Comparison of ENCODE assay signal across 24 mouse cellular contexts in the genomic region with DNA sequence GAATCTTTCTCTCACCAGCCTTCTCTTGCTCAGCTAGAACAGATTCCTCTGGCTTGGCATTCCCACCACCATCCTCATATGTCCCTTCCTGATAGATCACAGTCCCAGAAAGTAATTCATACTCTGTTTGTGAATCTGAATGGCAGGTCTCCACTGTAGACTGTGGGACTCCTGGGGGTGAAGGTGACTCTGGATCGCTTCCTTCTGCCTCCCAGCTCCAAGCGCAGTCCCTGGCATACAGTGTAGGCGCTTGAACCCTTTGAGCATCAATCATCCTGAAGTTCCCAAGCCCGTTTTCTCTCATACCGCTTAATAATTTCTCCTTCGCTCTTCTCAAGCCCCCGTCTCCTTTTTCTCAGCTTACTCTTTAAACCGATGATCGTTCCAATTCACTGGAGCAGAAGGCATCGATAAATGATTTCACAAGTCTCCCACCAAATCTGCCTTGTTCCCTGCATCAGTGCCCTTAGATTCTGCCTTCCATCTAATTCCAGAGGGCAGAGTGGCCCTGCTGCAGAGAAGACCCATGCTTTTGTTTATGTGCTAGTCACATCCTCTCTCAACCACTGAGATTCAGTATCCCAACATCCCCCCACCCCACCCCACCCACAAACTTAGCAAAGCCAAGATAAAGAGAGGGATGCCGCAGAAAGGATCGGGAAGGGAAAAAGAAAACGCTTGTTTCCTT.
A peak's percentile ranks its signal among the peaks of the same experiment; 100 is the strongest.
DNase-seq lines count a peak whose midpoint lies in the region; ATAC-seq and TF ChIP-seq lines count a peak whose summit lies in the region.
"Had no signal": no experiment of that assay in that cellular context is flagged by ENCODE, and none has a peak within 500 bp of the region (broad histone marks: within the 10 kb centered on the region; RNA-seq: fewer than 3 reads in every experiment).

No protein-coding gene starts in this region.

- H3K27ac ChIP-seq in heart, embryonic 10.5 days = peak overlapping the region; percentile 22; the same call in 1 of the 2 replicates
- no peak overlapping the region for H3K27ac ChIP-seq in heart, embryonic 11.5 days (ENCODE audit: low read depth, low read length)
- peak overlapping the region; percentile 7; the same call in 1 of the 2 replicates for H3K27ac ChIP-seq in layer of hippocampus, adult 2 months
- H3K27ac ChIP-seq in hindbrain, embryonic 12.5 days = no peak overlapping the region
- no peak overlapping the region; the same call in 1 of the 2 replicates for H3K27ac ChIP-seq in hindbrain, embryonic 16.5 days (ENCODE audit: low read depth, low read length)
- H3K27ac ChIP-seq: gastrocnemius, adult 2 months; left cerebral cortex, adult 2 months; midbrain, embryonic 15.5 days; neural tube, embryonic 13.5 days had no signal

- no peak for DNase-seq in heart, embryonic 10.5 days (ENCODE audit: low spot score)
- no peak for DNase-seq in layer of hippocampus, adult 2 months (ENCODE audit: low spot score in 2 of 2)
- no peak for DNase-seq in layer of hippocampus, adult 9-10 months (ENCODE audit: low spot score)
- DNase-seq in thymus, postnatal 25 days = no peak
- no peak for DNase-seq in T-cell, adult 2 months (ENCODE audit: low spot score)
- DNase-seq: adrenal gland, adult 8-10 months; cerebellum, adult 18-20 months; cerebellum, postnatal 14 days; gastrocnemius, adult 2 months; heart, postnatal 10 days; kidney, postnatal 4 days; left cerebral cortex, postnatal 4 days; lung, postnatal 36 days; thymus, adult 18-20 months; thymus, postnatal 4 days had no signal

- no peaks in the 10 kb centered on the region for H3K27me3 ChIP-seq in heart, embryonic 10.5 days (ENCODE audit: insufficient read depth, poor library complexity, severe bottlenecking)
- no peaks in the 10 kb centered on the region for H3K27me3 ChIP-seq in heart, embryonic 11.5 days (ENCODE audit: control insufficient read depth, insufficient read depth, low read length)
- H3K27me3 ChIP-seq in hindbrain, embryonic 12.5 days = no peaks in the 10 kb centered on the region
- H3K27me3 ChIP-seq in hindbrain, embryonic 16.5 days (replicated peaks; ENCODE audit: control insufficient read depth, insufficient read depth, low read length) = no peaks in the 10 kb centered on the region
- H3K27me3 ChIP-seq: limb, embryonic 15.5 days; midbrain, embryonic 15.5 days; neural tube, embryonic 13.5 days had no signal

- H3K4me2 ChIP-seq in heart, embryonic 11.5 days = no peak overlapping the region
- H3K4me2 ChIP-seq in hindbrain, embryonic 12.5 days (replicated peaks) = no peak overlapping the region
- peak overlapping the region; percentile 11 for H3K4me2 ChIP-seq in hindbrain, embryonic 16.5 days (ENCODE audit: low read length)
- H3K4me2 ChIP-seq: limb, embryonic 15.5 days; midbrain, embryonic 15.5 days; neural tube, embryonic 13.5 days had no signal

- H3K4me3 ChIP-seq in heart, embryonic 10.5 days = no peak overlapping the region
- no peak overlapping the region for H3K4me3 ChIP-seq in heart, embryonic 11.5 days (ENCODE audit: low read depth, low read length)
- H3K4me3 ChIP-seq in layer of hippocampus, adult 2 months = no peak overlapping the region
- H3K4me3 ChIP-seq in hindbrain, embryonic 12.5 days = no peak overlapping the region
- H3K4me3 ChIP-seq in hindbrain, embryonic 16.5 days (ENCODE audit: low read length) = no peak overlapping the region
- H3K4me3 ChIP-seq: gastrocnemius, adult 2 months; left cerebral cortex, adult 2 months; limb, embryonic 15.5 days; megakaryocyte, embryonic 14.5 days; midbrain, embryonic 15.5 days; neural tube, embryonic 13.5 days had no signal

- H3K36me3 ChIP-seq in heart, embryonic 10.5 days = no peaks in the 10 kb centered on the region
- no peaks in the 10 kb centered on the region for H3K36me3 ChIP-seq in heart, embryonic 11.5 days (ENCODE audit: control insufficient read depth, insufficient read depth, low read length)
- no peaks in the 10 kb centered on the region for H3K36me3 ChIP-seq in hindbrain, embryonic 12.5 days
- no peaks in the 10 kb centered on the region for H3K36me3 ChIP-seq in hindbrain, embryonic 16.5 days (ENCODE audit: control insufficient read depth, insufficient read depth, low read length)
- H3K36me3 ChIP-seq: limb, embryonic 15.5 days; midbrain, embryonic 15.5 days; neural tube, embryonic 13.5 days had no signal

- no peak for TF ChIP-seq CTCF in layer of hippocampus, adult 2 months (conservative IDR thresholded peaks at IDR 0.05)

- H3K9ac ChIP-seq in heart, embryonic 11.5 days (ENCODE audit: low read depth, low read length) = no peak overlapping the region
- H3K9ac ChIP-seq in hindbrain, embryonic 12.5 days = no peak overlapping the region
- no peak overlapping the region for H3K9ac ChIP-seq in hindbrain, embryonic 16.5 days (ENCODE audit: low read depth, low read length)
- H3K9ac ChIP-seq: limb, embryonic 15.5 days; midbrain, embryonic 15.5 days; neural tube, embryonic 13.5 days had no signal

- ATAC-seq in heart, embryonic 11.5 days (replicated peaks; ENCODE audit: insufficient number of reproducible peaks, low FRiP score, low TSS enrichment) = no peak
- ATAC-seq in hindbrain, embryonic 12.5 days (ENCODE audit: low FRiP score) = 0 out of 2 replicates have a peak, but pooled peaks have one; percentile 40
- no peak for ATAC-seq in hindbrain, embryonic 16.5 days
- ATAC-seq: intestine, postnatal 0 days; midbrain, embryonic 15.5 days had no signal

- H3K4me1 ChIP-seq in heart, embryonic 10.5 days = peaks cover 8% of the 10 kb centered on the region; the same call in 1 of the 2 replicates
- 0 out of 2 replicates have a peak, but pooled peaks cover 2% of the 10 kb centered on the region for H3K4me1 ChIP-seq in heart, embryonic 11.5 days (ENCODE audit: control insufficient read depth, insufficient read depth, low read length)
- H3K4me1 ChIP-seq in hindbrain, embryonic 12.5 days = peaks cover 16% of the 10 kb centered on the region; the same call in 1 of the 2 replicates
- peaks cover 6% of the 10 kb centered on the region; the same call in 1 of the 2 replicates for H3K4me1 ChIP-seq in hindbrain, embryonic 16.5 days (ENCODE audit: control insufficient read depth, insufficient read depth, low read depth, low read length)
- H3K4me1 ChIP-seq: megakaryocyte, embryonic 14.5 days had no signal

- H3K9me3 ChIP-seq in heart, embryonic 10.5 days = no peaks in the 10 kb centered on the region; the same call in 1 of the 2 replicates
- H3K9me3 ChIP-seq in heart, embryonic 11.5 days (replicated peaks; ENCODE audit: control insufficient read depth, low read length) = peaks cover 2% of the 10 kb centered on the region
- no peaks in the 10 kb centered on the region for H3K9me3 ChIP-seq in hindbrain, embryonic 12.5 days (replicated peaks)
- H3K9me3 ChIP-seq in hindbrain, embryonic 16.5 days (ENCODE audit: control insufficient read depth, low read length) = no peaks in the 10 kb centered on the region
- H3K9me3 ChIP-seq: limb, embryonic 15.5 days; midbrain, embryonic 15.5 days; neural tube, embryonic 13.5 days had no signal

- WGBS in heart, embryonic 10.5 days = 80% methylated on average over 13 of the region's 13 CpGs
- WGBS in heart, embryonic 11.5 days (ENCODE audit: insufficient replicate concordance) = 71% methylated on average over 13 of the region's 13 CpGs
- 55% methylated on average over 13 of the region's 13 CpGs for WGBS in hindbrain, embryonic 12.5 days
- 45% methylated on average over 13 of the region's 13 CpGs for WGBS in hindbrain, embryonic 16.5 days

Comparison
In these comparisons a context has a peak if more than half of its experiments do, and no peak if none do; other contexts are left out.
1. H3K27ac ChIP-seq: peak in heart, embryonic 10.5 days (single experiment) and layer of hippocampus, adult 2 months (single experiment); none in heart, embryonic 11.5 days (single experiment), hindbrain, embryonic 12.5 days (single experiment) and hindbrain, embryonic 16.5 days (single experiment).